Mouse (Mus musculus) adrenal gland, adult 18-20 months (tissue): ENCODE results near the gene Lifr. TPM values are rescaled to one million over a fixed set of nuclear protein-coding genes. Genes with fewer than 3 reads are reported as not detected.

ENCODE experiments used
- DNase-seq, 2 experiments: peaks; one replicate each; pipeline ENCODE4 v3.0.0; 2021 to 2022; ENCODE audit warnings: low spot score in 2 of 2
- long read RNA-seq, 2 experiments: library from polyadenylated mRNA; stranded (forward); transcript quantifications; one replicate each; pipeline ENCODE4 v2.0.0; 2021
- total RNA-seq, 2 experiments: library from RNA; stranded (reverse); gene quantifications; 1 replicate in 1 of 2; 2 replicates in 1 of 2; pipeline ENCODE4 v1.2.3; 2021

Gene Lifr
- 10 to 100 TPM; 39.1 to 43.0 TPM for total RNA-seq
- long read RNA-seq, experiment 1, partial matches to known transcripts, result 0 of 7 reads
- long read RNA-seq, experiment 1, other reads (novel, unspliced or antisense), result 7 of 7 reads
- long read RNA-seq, experiment 2, partial matches to known transcripts, result 2 of 15 reads
- long read RNA-seq, experiment 2, other reads (novel, unspliced or antisense), result 13 of 15 reads

- DNase-seq, result no peak
Observed at GRCm38 (mm10) chr15:7090211-7090765, at the start of gene Lifr. Gene Lifr, plus strand, starts transcription at chr15:7090614.

- no peak for DNase-seq
Observed at GRCm38 (mm10) chr15:7044081-7044749, 46.2 kb upstream of the Lifr start.

- DNase-seq, result no peak
Observed at GRCm38 (mm10) chr15:7045056-7045455, 45.4 kb upstream of the Lifr start.

- DNase-seq, result no peak
Observed at GRCm38 (mm10) chr15:7047931-7048330, 42.5 kb upstream of the Lifr start.

GRCm38 (mm10) chr15:7048916-7049315 lies 41.5 kb upstream of the Lifr start:
- DNase-seq, result no peak

GRCm38 (mm10) chr15:7051666-7052065 lies 38.7 kb upstream of the Lifr start:
- DNase-seq, result no peak

- DNase-seq, result no peak
Observed at GRCm38 (mm10) chr15:7052117-7052516, 38.3 kb upstream of the Lifr start.

GRCm38 (mm10) chr15:7056851-7057250 lies 33.6 kb upstream of the Lifr start:
- DNase-seq, result no peak

GRCm38 (mm10) chr15:7060522-7060921 lies 29.9 kb upstream of the Lifr start:
- no peak for DNase-seq

- DNase-seq, result no peak
Observed at GRCm38 (mm10) chr15:7061995-7062697, 28.3 kb upstream of the Lifr start.

- DNase-seq, result no peak
Observed at GRCm38 (mm10) chr15:7062698-7063009, 27.8 kb upstream of the Lifr start.

GRCm38 (mm10) chr15:7063521-7064240 lies 26.7 kb upstream of the Lifr start:
- DNase-seq, result no peak

GRCm38 (mm10) chr15:7064992-7065523 lies 25.4 kb upstream of the Lifr start:
- no peak for DNase-seq

- no peak for DNase-seq
Observed at GRCm38 (mm10) chr15:7065624-7066023, 24.8 kb upstream of the Lifr start.

GRCm38 (mm10) chr15:7066752-7067151 lies 23.7 kb upstream of the Lifr start:
- DNase-seq, result no peak

GRCm38 (mm10) chr15:7069374-7069773 lies 21.0 kb upstream of the Lifr start:
- DNase-seq, result no peak

- no peak for DNase-seq
Observed at GRCm38 (mm10) chr15:7070199-7070794, 20.1 kb upstream of the Lifr start.

GRCm38 (mm10) chr15:7073269-7073668 lies 17.1 kb upstream of the Lifr start:
- no peak for DNase-seq

- DNase-seq, result no peak
Observed at GRCm38 (mm10) chr15:7075185-7075584, 15.2 kb upstream of the Lifr start.

GRCm38 (mm10) chr15:7078356-7078755 lies 12.1 kb upstream of the Lifr start:
- DNase-seq, result no peak
